Mouse (Mus musculus): ENCODE measurements around the gene Fam170b. TPM values are rescaled to one million over a fixed set of nuclear protein-coding genes. Genes with fewer than 3 reads are reported as not detected.

The Fam170b gene
- polyA plus RNA-seq, 1 experiment from 2014 or later, result 0.08 TPM

DNA sequence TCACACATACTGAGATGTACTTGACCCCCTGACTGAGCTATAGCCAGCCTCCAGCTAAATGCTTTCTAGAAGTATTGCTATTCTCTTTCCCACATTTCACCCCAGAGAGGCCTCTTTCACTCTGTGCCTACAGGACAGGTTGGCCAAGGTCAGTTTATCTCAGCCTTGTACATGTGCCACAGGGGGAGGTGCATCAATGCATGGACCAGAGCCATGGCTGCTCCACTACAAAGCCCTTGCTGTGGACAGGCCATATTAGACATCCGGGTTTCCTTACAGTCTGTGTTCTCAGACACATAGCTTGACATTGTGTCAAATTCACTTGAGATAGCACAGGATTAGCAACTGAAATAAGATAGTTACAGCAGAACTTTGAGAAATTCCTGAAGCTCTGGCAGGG is 47.9 kb downstream of the Fam170b start:
- no peak overlapping the region for H3K27ac ChIP-seq
- no peaks in the 10 kb centered on the region; the same call in 1 of the 2 replicates for H3K4me1 ChIP-seq
- H3K27me3 ChIP-seq (ENCODE audit: low read depth, poor library complexity, severe bottlenecking), result no peaks in the 10 kb centered on the region
- WGBS, result 94% methylated on average over 1 of the region's 1 CpGs
- no peak for DNase-seq (ENCODE audit: low spot score)
- no peaks in the 10 kb centered on the region for H3K36me3 ChIP-seq
- no peaks in the 10 kb centered on the region for H3K9me3 ChIP-seq (replicated peaks)
- H3K4me3 ChIP-seq, result no peak overlapping the region

Other genes starting within 250 kb of the Fam170b start
- not detected in 2 replicates for gene Prrxl1, start 234.6 kb upstream of the Fam170b start, polyA plus RNA-seq (2016; fragmentation: Nextera tagmentation; extraction: Ambion mirVana)
- 0.16 and 0.20 TPM in 2 replicates for gene 3425401B19Rik, start 148.7 kb upstream of the Fam170b start, polyA plus RNA-seq (2016; fragmentation: Nextera tagmentation; extraction: Ambion mirVana)
- gene Tmem273, start 48.0 kb upstream of the Fam170b start, polyA plus RNA-seq (2016; fragmentation: Nextera tagmentation; extraction: Ambion mirVana), result 0.15 TPM in 1 of 2 replicates, not detected in the other
- 1.1 and 1.4 TPM in 2 replicates for gene Vstm4, start 22.8 kb downstream of the Fam170b start, polyA plus RNA-seq (2016; fragmentation: Nextera tagmentation; extraction: Ambion mirVana)
- 0.38 and 0.51 TPM in 2 replicates for gene Lrrc18, start 157.4 kb downstream of the Fam170b start, polyA plus RNA-seq (2016; fragmentation: Nextera tagmentation; extraction: Ambion mirVana)